Mouse (Mus musculus): ENCODE results near the gene Aicda.
A peak's percentile ranks its signal among the peaks of the same experiment; 100 is the strongest.
"Not testable (repeated sequence)": the region's sequence is repeated elsewhere in the genome, so short reads cannot be mapped to it uniquely, and the experiment has no call there.

Gene Aicda

GRCm38 (mm10) chr6:122556959-122557561 lies 3.5 kb downstream of the Aicda start:
- peak; percentile 86 for DNase-seq

GRCm38 (mm10) chr6:122560427-122560826 lies 6.8 kb downstream of the Aicda start:
- peak; percentile 82 for DNase-seq

GRCm38 (mm10) chr6:122561005-122561404 lies 7.4 kb downstream of the Aicda start:
- DNase-seq = peak; percentile 11

- peak; percentile 77 for DNase-seq
These were observed 8.9 kb downstream of the Aicda start for GRCm38 (mm10) chr6:122562463-122562862.

- no peak for DNase-seq
These were observed 11.6 kb downstream of the Aicda start for GRCm38 (mm10) chr6:122565070-122565784.

- no peak for DNase-seq
These were observed 15.5 kb downstream of the Aicda start for GRCm38 (mm10) chr6:122569113-122569512.

- no peak for DNase-seq
These were observed 16.2 kb downstream of the Aicda start for GRCm38 (mm10) chr6:122569762-122570161.

- DNase-seq = no peak
These were observed 17.4 kb downstream of the Aicda start for GRCm38 (mm10) chr6:122570695-122571616.

- DNase-seq = no peak
These were observed 18.0 kb downstream of the Aicda start for GRCm38 (mm10) chr6:122571617-122571959.

GRCm38 (mm10) chr6:122575037-122575436 lies 21.4 kb downstream of the Aicda start:
- not testable (repeated sequence) for DNase-seq

- no peak for DNase-seq
These were observed 23.4 kb downstream of the Aicda start for GRCm38 (mm10) chr6:122577030-122577429.

- no peak for DNase-seq
These were observed 25.5 kb downstream of the Aicda start for GRCm38 (mm10) chr6:122579086-122579485.

- no peak for DNase-seq
These were observed 37.6 kb downstream of the Aicda start for GRCm38 (mm10) chr6:122591027-122591758.

GRCm38 (mm10) chr6:122592905-122593304 lies 39.3 kb downstream of the Aicda start:
- no peak for DNase-seq

GRCm38 (mm10) chr6:122595637-122596036 lies 42.0 kb downstream of the Aicda start:
- peak; percentile 57 for DNase-seq

- DNase-seq = no peak
These were observed 43.0 kb downstream of the Aicda start for GRCm38 (mm10) chr6:122596608-122597007.

- DNase-seq = no peak
These were observed 44.4 kb downstream of the Aicda start for GRCm38 (mm10) chr6:122598014-122598413.

GRCm38 (mm10) chr6:122598436-122598835 lies 44.8 kb downstream of the Aicda start:
- DNase-seq = no peak

- DNase-seq = no peak
These were observed 45.6 kb downstream of the Aicda start for GRCm38 (mm10) chr6:122599054-122599737.

- DNase-seq = no peak
These were observed 46.6 kb downstream of the Aicda start for GRCm38 (mm10) chr6:122600066-122600646.

GRCm38 (mm10) chr6:122601031-122601430 lies 47.4 kb downstream of the Aicda start:
- no peak for DNase-seq

- DNase-seq = no peak
These were observed 48.0 kb downstream of the Aicda start for GRCm38 (mm10) chr6:122601615-122602014.
